Mouse (Mus musculus) adrenal gland, postnatal 36 days (tissue): ENCODE data around the gene Ablim1. TPM values are rescaled to one million over a fixed set of nuclear protein-coding genes. Genes with fewer than 3 reads are reported as not detected.

Experiments
- DNase-seq, 2 experiments: peaks; one replicate each; pipeline ENCODE4 v3.0.0; 2021; ENCODE audit warnings: mixed read lengths in 1 of 2
- total RNA-seq, 2 experiments: library from RNA; stranded (reverse); gene quantifications; 2 replicates each; pipeline ENCODE4 v1.2.3; 2021

Ablim1 gene
- total RNA-seq, 2 experiments from 2014 or later = 34.0 to 37.0 TPM

DNA sequence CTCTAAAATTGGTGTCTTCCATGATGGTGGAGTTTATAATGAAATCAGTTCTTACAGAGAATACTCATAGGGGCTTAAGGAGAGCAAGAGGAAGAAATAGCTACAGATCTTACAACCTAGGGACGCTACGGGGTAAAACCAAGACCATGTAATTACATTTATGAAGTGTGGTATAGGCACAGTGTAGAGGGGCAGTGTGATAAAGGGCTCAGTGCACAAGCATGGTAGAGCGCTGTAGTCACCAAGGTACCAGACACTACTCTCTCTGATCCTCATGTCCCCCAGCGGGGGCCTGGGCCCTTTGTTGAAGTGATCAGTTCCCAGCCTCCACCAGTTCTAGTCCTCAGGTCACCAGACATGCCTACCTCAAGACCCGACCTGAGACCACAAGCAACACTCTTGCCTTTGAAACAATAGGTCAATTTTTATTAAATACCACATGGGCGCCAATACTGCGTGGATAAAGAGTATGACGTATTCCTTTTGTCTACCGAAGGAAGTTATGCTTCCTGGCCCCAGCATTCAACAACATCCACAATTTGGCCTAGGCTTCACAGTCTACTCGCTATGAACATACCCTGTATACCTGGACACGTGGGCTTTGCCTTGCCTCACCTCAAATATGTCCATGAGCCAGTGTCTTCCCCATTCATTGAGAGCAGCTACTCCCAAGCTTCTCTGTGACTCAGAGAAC is 213.8 kb downstream of the Ablim1 start:
- no peak for DNase-seq

- no peak for DNase-seq
Observed at GRCm38 (mm10) chr19:57099986-57100385, 214.7 kb downstream of the Ablim1 start.

GRCm38 (mm10) chr19:57099094-57099357 is 215.7 kb downstream of the Ablim1 start:
- DNase-seq = no peak

- DNase-seq = no peak
Observed at GRCm38 (mm10) chr19:57098241-57099093, 216.3 kb downstream of the Ablim1 start.

GRCm38 (mm10) chr19:57095340-57095739 is 219.4 kb downstream of the Ablim1 start:
- no peak for DNase-seq

DNA sequence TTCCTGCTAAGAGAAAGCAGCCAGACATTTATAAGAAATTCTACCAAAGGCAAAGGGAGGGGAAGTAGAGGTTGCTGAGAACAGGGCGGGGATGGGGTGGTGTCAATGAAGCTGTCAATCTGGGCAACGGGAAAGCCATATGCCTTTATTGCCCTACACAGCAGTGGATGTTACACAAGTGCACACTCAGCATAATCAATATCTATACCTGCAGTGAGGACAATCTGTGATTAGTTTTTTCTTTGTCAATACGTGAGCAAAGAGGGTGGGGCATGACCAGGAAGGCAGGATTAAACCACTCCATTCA is 221.1 kb downstream of the Ablim1 start:
- no peak for DNase-seq

DNA sequence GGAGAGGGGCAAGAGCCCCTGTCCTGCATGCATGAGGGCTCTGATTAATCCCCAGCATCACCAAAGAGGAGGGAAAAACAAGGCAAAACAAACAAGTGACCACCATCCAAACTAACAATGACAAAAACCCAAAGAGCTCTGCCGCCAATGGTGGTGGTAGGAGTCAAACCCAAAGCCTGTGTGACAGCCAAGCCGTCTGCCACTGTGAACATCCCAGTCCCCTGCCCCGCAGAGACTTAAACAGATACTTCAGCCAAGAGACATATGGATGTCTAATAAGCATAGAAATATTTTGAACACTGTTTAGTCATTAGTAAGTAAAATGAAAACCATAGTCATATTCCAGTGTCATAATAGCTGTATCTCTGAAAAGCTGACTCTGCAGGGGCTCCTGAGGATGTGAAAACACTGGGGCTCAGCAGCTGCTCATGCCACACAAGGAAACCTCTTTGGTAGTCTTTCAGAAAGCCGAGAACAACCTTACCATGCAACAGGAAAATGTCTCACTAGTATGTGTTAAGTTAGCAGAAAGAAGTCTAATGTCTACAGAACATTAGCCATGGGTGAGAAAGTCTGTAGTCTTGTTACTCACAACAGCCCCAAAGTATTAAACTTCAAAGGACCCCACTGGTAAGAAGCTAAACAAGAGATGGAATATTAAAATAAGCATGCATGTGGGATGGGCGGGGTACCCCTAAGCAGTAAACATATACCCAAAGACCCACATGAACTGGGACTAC is 221.6 kb downstream of the Ablim1 start:
- no peak for DNase-seq

- no peak for DNase-seq
Observed at GRCm38 (mm10) chr19:57091278-57091677, 223.4 kb downstream of the Ablim1 start.

DNA sequence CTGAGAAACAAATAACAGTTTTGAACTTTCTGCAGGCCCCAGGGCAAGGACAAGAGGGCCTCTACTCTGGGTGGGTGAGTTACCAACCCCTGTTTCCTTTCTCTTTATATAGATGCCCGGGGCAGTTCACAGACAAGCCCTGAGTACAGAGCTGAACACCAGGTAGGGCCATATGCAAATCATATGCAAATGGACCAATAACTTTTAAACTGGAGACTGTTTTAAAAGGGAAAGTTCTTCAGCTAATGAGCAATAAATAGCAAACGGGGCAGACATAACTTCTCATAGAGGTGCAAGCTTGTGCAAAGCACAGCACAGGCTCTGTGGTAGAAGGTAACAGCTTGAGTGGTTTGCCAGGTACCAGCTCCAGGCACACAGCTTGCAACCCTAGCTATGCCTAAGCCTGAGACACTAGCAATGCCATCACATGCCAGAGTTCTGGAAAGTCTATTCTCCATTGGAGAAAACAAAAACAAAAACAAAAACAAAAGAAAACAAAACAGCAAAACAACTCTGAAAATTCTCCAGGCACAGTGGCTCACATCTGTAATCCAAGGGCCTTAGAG is 225.8 kb downstream of the Ablim1 start:
- no peak for DNase-seq

DNA sequence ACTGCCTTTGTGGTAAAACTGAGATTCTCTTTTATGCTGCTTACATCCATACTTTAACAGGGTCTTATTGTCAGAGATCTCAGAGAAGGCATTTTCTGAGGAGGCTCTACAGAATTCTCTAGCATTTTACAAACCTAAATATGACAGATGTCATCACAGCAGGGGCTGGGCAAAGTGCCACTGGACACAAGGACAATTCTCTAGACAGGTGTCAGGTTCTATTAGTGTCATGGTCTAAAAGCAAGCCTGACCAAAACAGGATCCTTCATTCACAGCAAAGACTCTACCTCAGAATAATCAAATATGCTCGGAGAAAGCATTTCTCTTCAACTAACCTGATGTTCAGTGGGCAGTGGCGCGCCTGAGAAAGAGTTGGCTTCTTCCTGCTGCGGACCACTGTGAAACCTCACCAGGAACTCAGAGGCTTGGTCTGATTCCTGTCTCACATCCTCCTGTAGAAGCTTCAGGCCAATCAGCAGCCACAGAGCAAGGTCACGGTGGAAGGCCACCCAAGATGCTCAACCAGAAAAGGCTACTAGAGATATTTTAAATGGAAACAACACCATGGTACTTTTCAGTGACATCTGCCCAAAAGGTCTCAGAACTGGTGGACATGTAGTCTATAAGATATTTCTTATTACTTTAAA is 230.1 kb downstream of the Ablim1 start:
- DNase-seq = no peak

DNA sequence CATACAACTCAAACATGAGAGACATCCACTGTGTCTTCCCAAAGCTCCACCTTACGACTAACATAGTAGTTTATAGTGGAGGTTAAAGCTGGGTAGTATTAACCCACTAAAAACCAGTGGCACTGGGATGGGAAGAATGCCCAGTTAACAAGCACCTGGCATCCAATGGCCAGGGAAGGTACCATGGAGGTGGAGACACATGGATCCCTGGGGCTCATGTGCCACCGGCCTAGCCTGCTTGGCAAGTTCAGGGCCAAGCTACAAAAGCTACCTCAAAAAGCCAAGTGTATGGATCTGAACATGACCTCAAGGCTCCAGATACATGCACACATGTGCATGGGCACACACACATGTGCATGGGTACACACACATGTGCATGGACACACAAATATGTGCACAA is 230.8 kb downstream of the Ablim1 start:
- DNase-seq = no peak

DNA sequence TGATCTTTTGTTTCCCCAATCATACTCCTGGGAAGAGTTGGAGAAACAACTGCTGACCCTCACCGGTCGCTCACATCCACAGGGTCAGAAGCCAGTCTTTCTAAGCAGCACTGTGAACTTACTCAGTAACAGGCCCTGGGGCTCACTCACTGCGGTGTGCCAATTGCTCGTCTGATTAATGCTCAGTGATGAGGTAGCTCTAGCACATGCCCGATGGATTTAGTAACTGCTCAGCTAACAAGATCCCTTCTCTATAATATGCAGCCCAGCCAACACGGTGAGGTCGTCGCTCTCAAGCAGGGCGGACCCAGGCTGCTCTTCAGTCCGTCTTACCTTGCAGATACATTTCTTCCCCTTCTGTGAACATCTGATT is 231.6 kb downstream of the Ablim1 start:
- DNase-seq = no peak

- no peak for DNase-seq
Observed at GRCm38 (mm10) chr19:57082454-57083182, 232.1 kb downstream of the Ablim1 start.

DNA sequence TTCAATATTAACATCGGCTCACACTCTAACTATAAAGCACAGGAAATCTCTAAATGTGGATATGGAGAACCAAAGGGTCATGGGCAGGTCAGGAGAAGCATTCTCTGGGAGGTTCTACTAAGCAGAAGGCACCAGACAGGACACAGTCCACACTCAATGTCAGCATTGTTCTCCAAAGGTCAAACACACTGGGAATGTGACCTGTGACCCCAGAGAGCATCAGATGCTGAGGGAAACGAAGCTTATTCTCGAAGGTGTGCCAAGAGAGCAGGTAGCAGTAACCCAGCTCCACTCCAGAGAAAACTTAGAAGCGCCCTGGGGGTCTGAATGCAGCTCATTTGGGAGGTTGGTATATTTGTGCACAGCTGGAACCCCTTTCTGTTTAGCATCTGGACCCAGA is 233.2 kb downstream of the Ablim1 start:
- no peak for DNase-seq

- no peak for DNase-seq
Observed at GRCm38 (mm10) chr19:57079606-57079981, 235.1 kb downstream of the Ablim1 start.

DNA sequence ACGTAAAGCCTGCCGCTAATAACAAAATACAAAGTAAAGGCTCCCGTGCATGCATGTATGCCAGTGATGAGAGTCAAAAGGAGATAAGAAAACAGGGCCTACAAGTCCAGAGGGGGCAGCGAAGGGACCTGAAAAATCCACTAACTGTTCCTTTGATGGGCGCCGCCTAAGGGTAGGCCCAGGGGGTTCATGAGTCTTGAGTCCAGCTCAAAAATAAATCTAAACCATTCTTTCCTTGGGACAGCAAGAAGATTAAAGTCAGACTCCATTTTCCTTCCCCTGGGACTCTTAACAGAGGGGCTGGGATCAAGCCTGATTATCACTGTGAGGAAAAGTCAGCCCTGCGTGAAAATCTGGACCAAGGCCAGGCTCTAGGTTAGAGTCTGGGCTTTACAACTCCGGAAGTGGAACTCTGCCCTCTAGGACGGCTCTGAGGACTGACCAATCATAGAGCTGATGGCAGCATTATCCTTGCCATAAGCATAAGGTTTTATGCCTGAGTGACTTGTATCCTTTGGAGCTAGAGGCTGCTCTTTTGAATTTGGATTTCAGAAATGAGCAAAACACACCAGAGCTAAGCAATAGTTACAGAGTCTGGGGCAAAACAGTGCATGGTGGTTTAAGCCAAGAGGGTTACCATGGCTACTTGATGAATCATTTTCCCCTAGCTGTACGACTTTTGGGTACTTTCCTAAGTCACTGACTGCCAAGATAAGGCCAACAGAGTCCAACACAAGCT is 235.7 kb downstream of the Ablim1 start:
- peak in 1 of 2 experiments; percentile 44 for DNase-seq

- no peak for DNase-seq
Observed at GRCm38 (mm10) chr19:57077826-57078699, 236.7 kb downstream of the Ablim1 start.

DNA sequence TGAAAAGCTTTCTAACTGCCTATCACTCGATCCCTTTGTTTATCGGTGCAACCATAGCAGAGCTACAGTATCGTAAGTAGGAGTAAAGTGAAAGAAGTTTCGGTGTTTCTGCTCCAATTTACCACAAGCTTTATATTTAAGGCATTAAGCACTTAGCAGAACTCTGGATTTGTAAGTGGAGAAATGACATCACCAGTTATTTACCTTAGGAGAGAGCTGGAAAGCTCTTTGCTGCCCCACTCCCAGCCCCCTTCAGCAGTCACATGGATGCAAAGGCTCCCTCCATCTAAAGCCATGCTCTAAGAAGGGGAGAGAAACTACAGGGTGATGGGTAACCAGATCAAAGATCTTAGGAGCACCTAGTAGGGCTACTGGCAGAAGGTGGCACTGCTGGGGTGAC is 241.3 kb downstream of the Ablim1 start:
- DNase-seq = no peak

DNA sequence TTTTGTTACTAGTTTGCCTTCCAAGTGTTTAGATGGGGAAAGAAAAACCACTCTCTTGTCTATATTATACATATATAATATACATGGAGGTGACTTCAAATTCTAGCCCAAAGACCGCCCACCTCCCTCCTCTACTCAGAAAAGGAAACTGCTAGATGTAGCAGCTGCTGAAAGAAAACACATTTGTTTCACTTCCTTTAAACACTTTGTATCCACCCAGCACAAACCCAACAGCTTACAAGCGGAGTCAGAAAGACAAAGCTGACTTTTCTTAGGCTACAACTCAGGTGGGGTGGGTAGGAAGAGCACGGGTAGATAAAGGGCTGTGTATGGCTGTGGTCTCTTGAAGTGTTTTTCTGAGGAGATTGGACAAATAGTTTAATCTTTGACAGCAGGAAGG is 242.0 kb downstream of the Ablim1 start:
- DNase-seq = no peak

DNA sequence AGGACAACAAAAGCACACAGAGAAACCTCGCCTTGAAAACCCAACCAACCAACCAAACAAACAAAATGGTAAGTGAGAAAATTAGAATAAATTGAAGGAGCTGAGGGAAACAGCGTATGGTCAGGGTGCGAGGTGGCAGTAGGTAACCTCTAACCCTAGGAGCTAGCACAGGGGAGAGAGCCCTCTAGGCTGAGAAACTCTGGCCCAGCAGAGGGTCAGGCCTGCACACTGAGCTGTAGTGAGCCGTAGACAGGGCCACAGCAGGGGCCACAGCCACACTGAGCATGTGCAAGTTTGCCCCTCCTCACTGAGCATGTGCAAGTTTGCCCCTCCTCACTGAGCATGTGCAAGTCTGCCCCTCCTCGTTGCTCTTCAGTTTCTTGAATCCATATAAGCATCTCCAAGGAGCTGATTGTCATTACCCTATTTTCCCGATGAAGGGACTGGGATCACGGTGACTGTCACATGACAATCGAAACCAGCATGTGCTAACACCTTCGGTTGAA is 247.6 kb downstream of the Ablim1 start:
- no peak for DNase-seq
